Mouse (Mus musculus): ENCODE results near the gene Il1rl1.

GRCm38 (mm10) chr1:40472401-40472800 lies 43.0 kb downstream of the Il1rl1 start:
- TF ChIP-seq HCFC1 (IDR thresholded peaks at IDR 0.05; ENCODE audit: borderline replicate concordance, insufficient read depth, low read length) (no peak), MAFK (IDR thresholded peaks at IDR 0.05; ENCODE audit: insufficient read depth, low read depth, low read length) (no peak), ZNF384 (IDR thresholded peaks at IDR 0.05; ENCODE audit: low read depth, low read length) (no peak), CHD2 (IDR thresholded peaks at IDR 0.05; ENCODE audit: low read depth, low read length) (no peak), ZC3H11A (IDR thresholded peaks at IDR 0.05; ENCODE audit: borderline replicate concordance, low read depth, low read length) (no peak)
